Mouse (Mus musculus) G1E-ER4 (cell line): ENCODE measurements around the gene Cdc6. TPM values are rescaled to one million over a fixed set of nuclear protein-coding genes. Genes with fewer than 3 reads are reported as not detected.

Experiments
- GATA1 ChIP-seq: IDR thresholded peaks from one replicate; pipeline ENCODE4 v1.8.0; 2012; ENCODE audit warnings: low read length, inconsistent platforms
- polyA plus RNA-seq: library from polyadenylated mRNA; stranded (reverse); fragments of >175 nt; gene quantifications from 2 replicates; pipeline ENCODE4 v1.2.3, GENCODE M21; 2012

The Cdc6 gene
- polyA plus RNA-seq, 1 experiment = 2.4 TPM

- no peak for TF ChIP-seq GATA1
These were observed 19.0 kb downstream of the Cdc6 start for GRCm38 (mm10) chr11:98926553-98926952.

GRCm38 (mm10) chr11:98927438-98928076 lies 20.0 kb downstream of the Cdc6 start, which contains the start of gene Rara:
Gene Rara, plus strand, starts transcription at chr11:98927818.
- TF ChIP-seq GATA1 = no peak

GRCm38 (mm10) chr11:98928186-98928893 lies 20.7 kb downstream of the Cdc6 start:
- no peak for TF ChIP-seq GATA1

GRCm38 (mm10) chr11:98929503-98929902 lies 21.9 kb downstream of the Cdc6 start:
- no peak for TF ChIP-seq GATA1

- no peak for TF ChIP-seq GATA1
These were observed 22.6 kb downstream of the Cdc6 start for GRCm38 (mm10) chr11:98930127-98930601.

GRCm38 (mm10) chr11:98930773-98931512 lies 23.3 kb downstream of the Cdc6 start:
- no peak for TF ChIP-seq GATA1

- TF ChIP-seq GATA1 = no peak
These were observed 24.1 kb downstream of the Cdc6 start for GRCm38 (mm10) chr11:98931513-98932292.

GRCm38 (mm10) chr11:98932293-98933091 lies 24.9 kb downstream of the Cdc6 start:
- no peak for TF ChIP-seq GATA1

- no peak for TF ChIP-seq GATA1
These were observed 25.6 kb downstream of the Cdc6 start for GRCm38 (mm10) chr11:98933151-98933550.

GRCm38 (mm10) chr11:98934367-98934766 lies 26.8 kb downstream of the Cdc6 start:
- no peak for TF ChIP-seq GATA1

- no peak for TF ChIP-seq GATA1
These were observed 27.5 kb downstream of the Cdc6 start for GRCm38 (mm10) chr11:98935123-98935522.

- TF ChIP-seq GATA1 = no peak
These were observed 28.6 kb downstream of the Cdc6 start for GRCm38 (mm10) chr11:98936170-98936569.

GRCm38 (mm10) chr11:98936606-98937409 lies 29.2 kb downstream of the Cdc6 start:
- TF ChIP-seq GATA1 = no peak
